Mouse (Mus musculus) midbrain, postnatal 0 days (tissue): ENCODE measurements around the gene Defb43. TPM values are rescaled to one million over a fixed set of nuclear protein-coding genes. Genes with fewer than 3 reads are reported as not detected.

Experiments
- ATAC-seq: fragments of 200-750 bp; cut with Nextera tagmentation; 2 replicates; pipeline ENCODE4 v1.8.0; 2017; ENCODE audit warnings: moderate number of reproducible peaks, mild to moderate bottlenecking, moderate TSS enrichment, moderate library complexity; ENCODE audit not compliant: low FRiP score
- DNase-seq: peaks from one replicate; pipeline ENCODE4 v3.0.0-alpha.2; 2015; ENCODE audit warnings: low spot score
- H3K27ac ChIP-seq: fragments of 300-500 bp; sonication (generic); 2 replicates; pipeline ENCODE4 v1.5.1; 2014; ENCODE audit warnings: low read depth, mild to moderate bottlenecking, low read length, mixed read lengths
- H3K27me3 ChIP-seq: fragments of 300-500 bp; sonication (generic); 2 replicates; pipeline ENCODE4 v1.6.1; 2014; ENCODE audit warnings: low read length, control low read depth, mixed read lengths; ENCODE audit not compliant: insufficient read depth
- H3K36me3 ChIP-seq: fragments of 300-500 bp; sonication (generic); 2 replicates; pipeline ENCODE4 v1.6.1; 2014; ENCODE audit warnings: low read length, control low read depth, mixed read lengths; ENCODE audit not compliant: insufficient read depth
- H3K4me1 ChIP-seq: fragments of 300-500 bp; sonication (generic); 2 replicates; pipeline ENCODE4 v1.6.1; 2014; ENCODE audit warnings: mild to moderate bottlenecking, control low read depth, antibody characterized with exemption, low read length, mixed read lengths; ENCODE audit not compliant: insufficient read depth
- H3K4me2 ChIP-seq: fragments of 300-500 bp; sonication (generic); 2 replicates; pipeline ENCODE4 v1.6.1; 2014; ENCODE audit warnings: low read depth, mild to moderate bottlenecking, low read length, mixed read lengths; ENCODE audit not compliant: poor library complexity, severe bottlenecking
- H3K4me3 ChIP-seq: fragments of 300-500 bp; sonication (generic); 2 replicates; pipeline ENCODE4 v1.5.1; 2014; ENCODE audit warnings: low read depth, mild to moderate bottlenecking, low read length, moderate library complexity
- H3K9ac ChIP-seq: fragments of 300-500 bp; sonication (generic); replicated peaks from 2 replicates; pipeline ENCODE4 v1.6.1; 2014; ENCODE audit warnings: mild to moderate bottlenecking, low read length, moderate library complexity, mixed read lengths; ENCODE audit not compliant: poor library complexity, severe bottlenecking
- H3K9me3 ChIP-seq: fragments of 300-500 bp; sonication (generic); 2 replicates; pipeline ENCODE4 v1.6.1; 2016; ENCODE audit warnings: low read length, control low read depth
- CTCF ChIP-seq: IDR thresholded peaks from 2 replicates; pipeline ENCODE4 v1.5.1; 2016; ENCODE audit warnings: antibody characterized with exemption, mild to moderate bottlenecking
- WGBS: fragments of 180-500 bp; shearing (Covaris S2); extraction: QIAGEN DNeasy Blood & Tissue Kit; methylation state at CpG from one replicate; pipeline ENCODE4 v1.1.7; 2014; 5-methylcytosine and 5-hydroxymethylcytosine counted together
- polyA plus RNA-seq: library from polyadenylated mRNA; unstranded; fragments of >200 nt; fragmentation: Nextera tagmentation; extraction: Ambion mirVana; gene quantifications from 2 replicates; pipeline ENCODE4 v1.2.1, GENCODE M21; 2015
- total RNA-seq: library from RNA; depleted of rRNA; stranded (reverse); fragments of >200 nt; gene quantifications from 2 replicates; pipeline ENCODE4 v1.2.3, GENCODE M21; 2014

The Defb43 gene
- total and polyA plus RNA-seq, 2 experiments from 2014 or later, result not detected

- Histone ChIP-seq H3K27ac (no peak within 1 kb of the TSS), H3K9me3 (no peaks in the 10 kb centered on the region), H3K36me3 (no peaks in the 10 kb centered on the region), H3K4me1 (no peaks in the 10 kb centered on the region), H3K9ac (no peak within 1 kb of the TSS), H3K27me3 (no peaks in the 10 kb centered on the region), H3K4me3 (no peak within 1 kb of the TSS), H3K4me2 (no peak within 1 kb of the TSS)
- 82% methylated on average over 1 of the region's 1 CpGs for WGBS
- no peak for TF ChIP-seq CTCF
- ATAC-seq (no peak), DNase-seq (no peak)
Measured at GRCm38 (mm10) chr14:62984410-62984809, 27.2 kb upstream of the Defb43 start, which contains the start of gene Defb48. Gene Defb48, minus strand, starts transcription at chr14:62984510.

- 80% methylated on average over 3 of the region's 3 CpGs for WGBS
- Histone ChIP-seq H3K27me3 (no peaks in the 10 kb centered on the region), H3K4me1 (no peaks in the 10 kb centered on the region), H3K9me3 (no peaks in the 10 kb centered on the region), H3K36me3 (no peaks in the 10 kb centered on the region), H3K4me2 (no peak overlapping the region), H3K4me3 (no peak overlapping the region), H3K9ac (no peak overlapping the region), H3K27ac (no peak overlapping the region)
- no peak for TF ChIP-seq CTCF
- ATAC-seq (no peak), DNase-seq (no peak)
Measured at GRCm38 (mm10) chr14:62991271-62991670, 20.3 kb upstream of the Defb43 start.

- TF ChIP-seq CTCF, result no peak
- 50% methylated on average over 7 of the region's 7 CpGs for WGBS
- ATAC-seq (no peak), DNase-seq (no peak)
- no peaks in the 10 kb centered on the region for H3K4me1 ChIP-seq
- H3K9ac ChIP-seq, result no peak overlapping the region
- H3K27me3 ChIP-seq, result no peaks in the 10 kb centered on the region
- no peak overlapping the region for H3K27ac ChIP-seq
- no peaks in the 10 kb centered on the region for H3K36me3 ChIP-seq
- no peak overlapping the region for H3K4me2 ChIP-seq
- no peak overlapping the region for H3K4me3 ChIP-seq
- no peaks in the 10 kb centered on the region for H3K9me3 ChIP-seq
Measured at GRCm38 (mm10) chr14:62991849-62992510, 19.6 kb upstream of the Defb43 start.

- 82% methylated on average over 8 of the region's 8 CpGs for whole genome bisulfite sequencing
- H3K27ac ChIP-seq, result no peak within 1 kb of the TSS
- H3K36me3 ChIP-seq, result no peaks in the 10 kb centered on the region
- TF ChIP-seq CTCF, result no peak
- no peak within 1 kb of the TSS for H3K9ac ChIP-seq
- no peaks in the 10 kb centered on the region for H3K27me3 ChIP-seq
- H3K9me3 ChIP-seq, result no peaks in the 10 kb centered on the region
- H3K4me2 ChIP-seq, result no peak within 1 kb of the TSS
- no peak within 1 kb of the TSS for H3K4me3 ChIP-seq
- no peaks in the 10 kb centered on the region for H3K4me1 ChIP-seq
- DNase-seq (no peak), ATAC-seq (no peak)
Measured at GRCm38 (mm10) chr14:62997777-62998176, 13.8 kb upstream of the Defb43 start, which contains the start of gene Defb47. Gene Defb47, plus strand, starts transcription at chr14:62998077.

GRCm38 (mm10) chr14:62998977-62999376 is 12.6 kb upstream of the Defb43 start:
- DNase-seq (no peak), ATAC-seq (no peak)
- no peak overlapping the region for H3K9ac ChIP-seq
- TF ChIP-seq CTCF, result no peak
- H3K4me1 ChIP-seq, result no peaks in the 10 kb centered on the region
- H3K36me3 ChIP-seq, result no peaks in the 10 kb centered on the region
- no peaks in the 10 kb centered on the region for H3K27me3 ChIP-seq
- H3K27ac ChIP-seq, result no peak overlapping the region
- 91% methylated on average over 4 of the region's 4 CpGs for WGBS
- H3K4me2 ChIP-seq, result no peak overlapping the region
- H3K9me3 ChIP-seq, result no peaks in the 10 kb centered on the region
- H3K4me3 ChIP-seq, result no peak overlapping the region

GRCm38 (mm10) chr14:63002588-63002987 is 9.0 kb upstream of the Defb43 start:
- ATAC-seq, result no peak
- Histone ChIP-seq H3K4me1 (no peaks in the 10 kb centered on the region), H3K9ac (no peak overlapping the region), H3K4me2 (no peak overlapping the region), H3K27me3 (no peaks in the 10 kb centered on the region), H3K36me3 (no peaks in the 10 kb centered on the region), H3K9me3 (no peaks in the 10 kb centered on the region), H3K27ac (no peak overlapping the region), H3K4me3 (no peak overlapping the region)
- 66% methylated on average over 2 of the region's 2 CpGs for WGBS
- DNase-seq, result no peak
- no peak for TF ChIP-seq CTCF
